Mouse (Mus musculus): ENCODE measurements around the gene Mapkapk3. TPM values are rescaled to one million over a fixed set of nuclear protein-coding genes. Genes with fewer than 3 reads are reported as not detected.
A peak's percentile ranks its signal among the peaks of the same experiment; 100 is the strongest.

Mapkapk3 gene
- polyA plus RNA-seq (2014; fragmentation: Nextera tagmentation; extraction: Ambion mirVana), result 24.8 and 27.8 TPM in 2 replicates

GRCm38 (mm10) chr9:107289211-107290076, at the start of gene Mapkapk3:
Mapkapk3 (minus strand) TSS chr9:107289877.
- H3K9ac ChIP-seq (replicated peaks; ENCODE audit: low read depth, low read length), result peak within 1 kb of the TSS; percentile 38; the same call in 1 of the 2 replicates
- peak within 1 kb of the TSS; percentile 51 for H3K4me2 ChIP-seq (replicated peaks; ENCODE audit: low read depth, low read length)
- no peaks in the 10 kb centered on the region for H3K9me3 ChIP-seq (ENCODE audit: control insufficient read depth, low read depth, low read length)
- H3K4me3 ChIP-seq (ENCODE audit: low read depth, low read length), result peak within 1 kb of the TSS; percentile 30
- ATAC-seq (ENCODE audit: insufficient number of reproducible peaks, insufficient read depth, low FRiP score, low read depth), result peak; percentile 81
- peak within 1 kb of the TSS; percentile 61; the same call in 1 of the 2 replicates for H3K27ac ChIP-seq (ENCODE audit: low read length)
- no peaks in the 10 kb centered on the region for H3K4me1 ChIP-seq (ENCODE audit: control insufficient read depth, insufficient read depth, low read length)
- WGBS, result 4% methylated on average over 49 of the region's 49 CpGs
- no peaks in the 10 kb centered on the region for H3K36me3 ChIP-seq (ENCODE audit: control insufficient read depth, insufficient read depth, low read length)
- no peaks in the 10 kb centered on the region for H3K27me3 ChIP-seq (ENCODE audit: control insufficient read depth, insufficient read depth, low read length)

- Histone ChIP-seq H3K4me1 (ENCODE audit: control insufficient read depth, insufficient read depth, low read length) (peaks cover 5% of the 10 kb centered on the region), H3K27ac (ENCODE audit: low read length) (0 out of 2 replicates have a peak within 1 kb of the TSS, but pooled peaks have one; percentile 45), H3K4me2 (replicated peaks; ENCODE audit: low read depth, low read length) (peak within 1 kb of the TSS; percentile 83), H3K9me3 (ENCODE audit: control insufficient read depth, low read depth, low read length) (no peaks in the 10 kb centered on the region), H3K27me3 (ENCODE audit: control insufficient read depth, insufficient read depth, low read length) (no peaks in the 10 kb centered on the region), H3K9ac (replicated peaks; ENCODE audit: low read depth, low read length) (peak within 1 kb of the TSS; percentile 65), H3K36me3 (ENCODE audit: control insufficient read depth, insufficient read depth, low read length) (no peaks in the 10 kb centered on the region), H3K4me3 (ENCODE audit: low read depth, low read length) (peak within 1 kb of the TSS; percentile 63)
- peak; percentile 81 for ATAC-seq (ENCODE audit: insufficient number of reproducible peaks, insufficient read depth, low FRiP score, low read depth)
- WGBS, result 3% methylated on average over 30 of the region's 30 CpGs
Measured at GRCm38 (mm10) chr9:107338172-107338883, 48.7 kb upstream of the Mapkapk3 start, which contains the start of gene Hemk1. Hemk1 (minus strand) TSS chr9:107338350.

- no peak for ATAC-seq (ENCODE audit: insufficient number of reproducible peaks, insufficient read depth, low FRiP score, low read depth)
- H3K4me1 ChIP-seq (ENCODE audit: control insufficient read depth, insufficient read depth, low read length), result peaks cover 5% of the 10 kb centered on the region
- no peak overlapping the region for H3K9ac ChIP-seq (replicated peaks; ENCODE audit: low read depth, low read length)
- no peaks in the 10 kb centered on the region for H3K9me3 ChIP-seq (ENCODE audit: control insufficient read depth, low read depth, low read length)
- 87% methylated on average over 6 of the region's 6 CpGs for WGBS
- H3K27me3 ChIP-seq (ENCODE audit: control insufficient read depth, insufficient read depth, low read length), result no peaks in the 10 kb centered on the region
- no peak overlapping the region for H3K27ac ChIP-seq (ENCODE audit: low read length)
- no peak overlapping the region for H3K4me3 ChIP-seq (ENCODE audit: low read depth, low read length)
- no peaks in the 10 kb centered on the region for H3K36me3 ChIP-seq (ENCODE audit: control insufficient read depth, insufficient read depth, low read length)
- no peak overlapping the region for H3K4me2 ChIP-seq (replicated peaks; ENCODE audit: low read depth, low read length)
Measured at GRCm38 (mm10) chr9:107336386-107336785, 46.7 kb upstream of the Mapkapk3 start.

GRCm38 (mm10) chr9:107335909-107336308, 46.2 kb upstream of the Mapkapk3 start:
- Histone ChIP-seq H3K9ac (replicated peaks; ENCODE audit: low read depth, low read length) (no peak overlapping the region), H3K36me3 (ENCODE audit: control insufficient read depth, insufficient read depth, low read length) (no peaks in the 10 kb centered on the region), H3K9me3 (ENCODE audit: control insufficient read depth, low read depth, low read length) (no peaks in the 10 kb centered on the region), H3K27me3 (ENCODE audit: control insufficient read depth, insufficient read depth, low read length) (no peaks in the 10 kb centered on the region), H3K4me2 (replicated peaks; ENCODE audit: low read depth, low read length) (no peak overlapping the region), H3K27ac (ENCODE audit: low read length) (no peak overlapping the region), H3K4me1 (ENCODE audit: control insufficient read depth, insufficient read depth, low read length) (peaks cover 5% of the 10 kb centered on the region), H3K4me3 (ENCODE audit: low read depth, low read length) (no peak overlapping the region)
- whole genome bisulfite sequencing, result 10% methylated on average over 5 of the region's 5 CpGs
- no peak for ATAC-seq (ENCODE audit: insufficient number of reproducible peaks, insufficient read depth, low FRiP score, low read depth)

GRCm38 (mm10) chr9:107335046-107335445, 45.4 kb upstream of the Mapkapk3 start:
- H3K27me3 ChIP-seq (ENCODE audit: control insufficient read depth, insufficient read depth, low read length), result no peaks in the 10 kb centered on the region
- no peak overlapping the region for H3K9ac ChIP-seq (replicated peaks; ENCODE audit: low read depth, low read length)
- H3K4me2 ChIP-seq (replicated peaks; ENCODE audit: low read depth, low read length), result no peak overlapping the region
- ATAC-seq (ENCODE audit: insufficient number of reproducible peaks, insufficient read depth, low FRiP score, low read depth), result no peak
- no peaks in the 10 kb centered on the region for H3K9me3 ChIP-seq (ENCODE audit: control insufficient read depth, low read depth, low read length)
- WGBS, result 91% methylated on average over 5 of the region's 5 CpGs
- no peak overlapping the region for H3K4me3 ChIP-seq (ENCODE audit: low read depth, low read length)
- H3K27ac ChIP-seq (ENCODE audit: low read length), result no peak overlapping the region
- no peaks in the 10 kb centered on the region for H3K36me3 ChIP-seq (ENCODE audit: control insufficient read depth, insufficient read depth, low read length)
- H3K4me1 ChIP-seq (ENCODE audit: control insufficient read depth, insufficient read depth, low read length), result peaks cover 5% of the 10 kb centered on the region; the same call in 1 of the 2 replicates

GRCm38 (mm10) chr9:107334356-107334755, 44.7 kb upstream of the Mapkapk3 start:
- no peak overlapping the region for H3K9ac ChIP-seq (replicated peaks; ENCODE audit: low read depth, low read length)
- WGBS, result 84% methylated on average over 6 of the region's 6 CpGs
- no peaks in the 10 kb centered on the region for H3K27me3 ChIP-seq (ENCODE audit: control insufficient read depth, insufficient read depth, low read length)
- H3K4me3 ChIP-seq (ENCODE audit: low read depth, low read length), result no peak overlapping the region
- no peak overlapping the region for H3K4me2 ChIP-seq (replicated peaks; ENCODE audit: low read depth, low read length)
- peaks cover 5% of the 10 kb centered on the region; the same call in 1 of the 2 replicates for H3K4me1 ChIP-seq (ENCODE audit: control insufficient read depth, insufficient read depth, low read length)
- H3K9me3 ChIP-seq (ENCODE audit: control insufficient read depth, low read depth, low read length), result no peaks in the 10 kb centered on the region
- H3K36me3 ChIP-seq (ENCODE audit: control insufficient read depth, insufficient read depth, low read length), result no peaks in the 10 kb centered on the region
- no peak overlapping the region for H3K27ac ChIP-seq (ENCODE audit: low read length)
- no peak for ATAC-seq (ENCODE audit: insufficient number of reproducible peaks, insufficient read depth, low FRiP score, low read depth)

- Histone ChIP-seq H3K9ac (replicated peaks; ENCODE audit: low read depth, low read length) (no peak overlapping the region), H3K27me3 (ENCODE audit: control insufficient read depth, insufficient read depth, low read length) (no peaks in the 10 kb centered on the region), H3K4me3 (ENCODE audit: low read depth, low read length) (no peak overlapping the region), H3K9me3 (ENCODE audit: control insufficient read depth, low read depth, low read length) (no peaks in the 10 kb centered on the region), H3K4me1 (ENCODE audit: control insufficient read depth, insufficient read depth, low read length) (peaks cover 3% of the 10 kb centered on the region; the same call in 1 of the 2 replicates), H3K27ac (ENCODE audit: low read length) (no peak overlapping the region), H3K36me3 (ENCODE audit: control insufficient read depth, insufficient read depth, low read length) (no peaks in the 10 kb centered on the region), H3K4me2 (replicated peaks; ENCODE audit: low read depth, low read length) (no peak overlapping the region)
- no peak for ATAC-seq (ENCODE audit: insufficient number of reproducible peaks, insufficient read depth, low FRiP score, low read depth)
- WGBS, result 56% methylated on average over 2 of the region's 2 CpGs
Measured at GRCm38 (mm10) chr9:107333686-107334085, 44.0 kb upstream of the Mapkapk3 start.

GRCm38 (mm10) chr9:107330791-107331190, 41.1 kb upstream of the Mapkapk3 start:
- H3K9me3 ChIP-seq (ENCODE audit: control insufficient read depth, low read depth, low read length), result no peaks in the 10 kb centered on the region
- WGBS, result 76% methylated on average over 6 of the region's 6 CpGs
- H3K9ac ChIP-seq (replicated peaks; ENCODE audit: low read depth, low read length), result no peak overlapping the region
- no peaks in the 10 kb centered on the region for H3K27me3 ChIP-seq (ENCODE audit: control insufficient read depth, insufficient read depth, low read length)
- no peaks in the 10 kb centered on the region for H3K36me3 ChIP-seq (ENCODE audit: control insufficient read depth, insufficient read depth, low read length)
- H3K4me3 ChIP-seq (ENCODE audit: low read depth, low read length), result no peak overlapping the region
- H3K27ac ChIP-seq (ENCODE audit: low read length), result no peak overlapping the region
- no peak for ATAC-seq (ENCODE audit: insufficient number of reproducible peaks, insufficient read depth, low FRiP score, low read depth)
- H3K4me1 ChIP-seq (ENCODE audit: control insufficient read depth, insufficient read depth, low read length), result no peaks in the 10 kb centered on the region
- no peak overlapping the region for H3K4me2 ChIP-seq (replicated peaks; ENCODE audit: low read depth, low read length)

Measured in stomach, embryonic 14.5 days (tissue).